Mouse (Mus musculus) C2C12 (cell line): ENCODE results near the gene Frmd6.

Source experiments
- CTCF ChIP-seq: IDR thresholded peaks from one replicate; pipeline ENCODE4 v1.5.1; 2011; ENCODE audit not compliant: control insufficient read depth, insufficient read depth, insufficient read length
- MAX ChIP-seq: IDR thresholded peaks from one replicate; pipeline ENCODE4 v1.6.1; 2011; ENCODE audit warnings: mild to moderate bottlenecking, control low read depth

- TF ChIP-seq CTCF (no peak), MAX (peak; percentile 72)
Measured at GRCm38 (mm10) chr12:70799231-70800002, 25.9 kb upstream of the Frmd6 start.
